Mouse (Mus musculus) NIH3T3 (cell line): ENCODE measurements around the gene Zfp110.
"Not testable (repeated sequence)": the region's sequence is repeated elsewhere in the genome, so short reads cannot be mapped to it uniquely, and the experiment has no call there.

Source experiments
- DNase-seq: peaks from one replicate; pipeline ENCODE4 v3.0.0-alpha.2; 2012; ENCODE audit warnings: low read depth

Zfp110 gene

DNA sequence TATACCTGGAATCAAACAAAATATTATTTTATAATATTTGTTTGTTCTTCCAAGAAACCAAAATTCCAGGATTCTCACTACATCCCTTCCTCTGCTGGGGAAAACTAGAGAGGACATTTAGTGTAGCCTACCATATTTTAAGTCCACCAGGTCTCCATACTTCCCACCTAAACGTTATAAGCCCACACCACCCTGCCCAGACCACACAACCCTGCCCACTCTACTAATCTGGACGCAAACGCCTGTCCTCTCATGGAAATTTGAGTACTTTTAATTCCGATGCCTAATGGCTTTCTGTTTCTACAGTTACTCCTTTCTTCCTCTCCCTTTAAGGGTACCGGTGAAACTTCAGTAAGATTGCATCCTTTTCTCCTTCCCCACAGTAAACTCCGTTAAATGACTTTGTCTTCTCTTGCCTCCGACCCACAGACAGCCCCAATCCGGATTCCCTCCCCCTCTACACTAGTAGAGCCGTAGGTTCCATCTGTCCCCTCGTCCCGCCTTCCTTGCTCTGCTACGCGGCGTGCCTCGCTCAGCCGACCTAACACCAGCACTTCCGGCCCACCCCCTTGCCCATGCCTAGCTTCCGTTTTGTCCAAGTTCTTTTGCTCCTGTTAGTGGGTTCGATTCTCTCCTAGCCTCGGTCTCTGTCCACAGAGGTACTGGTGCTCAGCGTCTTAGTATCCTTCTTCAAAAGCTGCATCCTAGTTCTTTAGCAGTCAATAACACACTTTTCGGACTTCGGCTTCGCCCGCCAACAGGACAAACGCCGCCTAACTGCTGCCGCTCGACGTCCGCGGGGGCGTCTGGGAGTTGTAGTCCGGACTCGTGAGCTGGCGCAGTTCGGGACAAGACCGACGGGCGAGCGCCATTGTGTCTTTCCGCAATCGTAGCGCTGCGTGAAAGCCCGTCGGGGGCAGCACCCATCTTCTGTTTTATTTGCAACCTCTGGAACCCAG, at the start of gene Zfp110:
TSS of gene Zfp110 (plus strand) at position 600 of the 959 bp plus-strand sequence.
- DNase-seq, result peak; percentile 94

DNA sequence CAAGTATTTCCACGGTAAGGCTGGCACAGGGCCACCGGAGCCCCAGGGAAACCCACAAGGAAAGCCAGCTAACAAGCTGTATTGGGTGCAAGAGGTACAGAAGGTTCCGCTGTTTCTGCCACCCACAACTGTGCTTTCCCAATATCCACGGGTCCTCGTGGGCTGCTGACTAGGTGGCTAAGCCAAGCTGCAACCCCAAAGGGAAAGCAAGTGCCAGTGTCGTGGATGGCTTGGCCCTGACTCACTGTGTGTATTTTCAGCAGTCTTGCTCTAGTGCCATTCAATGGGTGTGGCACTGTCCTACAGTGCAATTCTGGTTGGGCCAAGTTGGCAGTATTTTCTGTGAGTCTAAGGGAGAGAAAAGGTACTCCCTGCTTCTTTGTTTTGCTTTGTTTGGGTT, 47.2 kb upstream of the Zfp110 start:
- peak; percentile 7 for DNase-seq

DNA sequence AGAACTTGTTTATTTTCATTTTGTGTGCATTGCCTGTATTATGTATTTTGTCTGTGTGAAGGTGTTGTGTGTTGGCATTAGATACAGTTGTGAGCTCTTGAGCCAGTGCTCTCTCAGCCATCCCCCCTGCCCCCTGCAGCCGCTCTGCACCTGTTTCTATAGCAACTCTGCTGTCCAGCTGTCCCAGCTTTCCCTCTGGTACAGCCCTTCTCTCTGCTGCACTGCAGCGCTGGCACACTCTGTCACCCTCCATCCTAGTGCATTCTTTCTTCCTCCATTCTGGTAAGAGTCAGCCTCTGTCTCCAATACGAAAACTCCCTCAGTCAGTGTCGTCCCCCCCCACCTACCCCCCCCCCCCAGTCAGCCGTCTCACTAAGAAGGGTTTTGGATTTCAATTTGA, 46.5 kb upstream of the Zfp110 start:
- no peak for DNase-seq

DNA sequence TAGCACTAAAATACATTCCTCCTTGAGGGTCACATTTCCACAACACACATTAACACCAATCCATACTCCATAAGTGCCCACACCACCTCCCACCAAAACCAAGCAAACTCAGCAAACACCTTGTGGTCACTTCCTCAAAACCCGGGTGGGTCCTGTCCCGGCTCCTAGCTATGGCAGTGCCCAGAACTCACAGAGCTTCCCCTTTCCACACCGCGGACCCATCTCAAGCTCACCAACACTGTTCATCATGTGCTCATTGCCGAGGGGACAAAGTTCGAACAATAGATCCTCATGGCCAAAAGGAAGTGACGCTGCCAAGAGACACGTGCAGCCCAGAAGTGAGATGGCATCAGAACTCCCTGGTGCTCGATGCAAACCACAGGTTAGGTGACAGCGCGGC, 41.9 kb upstream of the Zfp110 start:
- DNase-seq, result not testable (repeated sequence)

DNA sequence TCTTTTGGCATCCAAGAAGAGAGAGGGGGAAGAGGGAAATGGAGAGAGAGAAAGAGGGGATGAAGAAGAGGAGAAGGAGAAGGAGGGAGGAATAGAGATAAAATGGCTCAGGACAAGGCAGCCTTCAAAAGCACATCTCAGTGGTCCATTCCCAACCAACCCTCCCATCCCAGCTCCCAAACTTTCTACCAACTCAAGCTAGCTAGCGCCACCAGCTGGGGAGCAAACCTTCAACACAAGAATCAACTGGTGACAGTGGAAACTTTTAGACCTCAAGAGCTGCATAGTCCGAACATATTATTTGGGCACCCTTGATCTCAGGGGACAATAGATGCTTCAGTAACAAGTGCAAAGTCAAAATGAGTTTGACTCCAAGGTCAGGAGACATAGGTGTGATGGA, 36.6 kb upstream of the Zfp110 start:
- no peak for DNase-seq

DNA sequence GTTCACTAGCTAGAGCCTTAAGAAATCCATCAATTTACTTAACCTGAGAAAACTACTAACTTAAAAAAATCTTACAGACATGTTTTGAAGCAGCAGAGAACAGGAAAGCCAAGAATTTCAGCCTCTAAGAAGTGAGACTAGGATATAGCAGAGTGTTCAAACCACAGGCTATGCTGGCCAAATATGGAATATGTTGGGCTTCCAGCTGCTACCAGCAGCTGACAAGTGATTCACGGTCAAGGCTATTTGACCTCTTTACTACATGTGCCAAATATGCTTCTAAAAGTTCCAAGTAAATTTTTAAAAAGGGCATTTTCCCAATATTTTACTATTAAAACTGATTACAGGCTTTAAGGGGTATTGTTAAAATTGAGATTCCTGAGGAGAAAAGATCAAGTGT, 35.0 kb upstream of the Zfp110 start:
- DNase-seq, result no peak

DNA sequence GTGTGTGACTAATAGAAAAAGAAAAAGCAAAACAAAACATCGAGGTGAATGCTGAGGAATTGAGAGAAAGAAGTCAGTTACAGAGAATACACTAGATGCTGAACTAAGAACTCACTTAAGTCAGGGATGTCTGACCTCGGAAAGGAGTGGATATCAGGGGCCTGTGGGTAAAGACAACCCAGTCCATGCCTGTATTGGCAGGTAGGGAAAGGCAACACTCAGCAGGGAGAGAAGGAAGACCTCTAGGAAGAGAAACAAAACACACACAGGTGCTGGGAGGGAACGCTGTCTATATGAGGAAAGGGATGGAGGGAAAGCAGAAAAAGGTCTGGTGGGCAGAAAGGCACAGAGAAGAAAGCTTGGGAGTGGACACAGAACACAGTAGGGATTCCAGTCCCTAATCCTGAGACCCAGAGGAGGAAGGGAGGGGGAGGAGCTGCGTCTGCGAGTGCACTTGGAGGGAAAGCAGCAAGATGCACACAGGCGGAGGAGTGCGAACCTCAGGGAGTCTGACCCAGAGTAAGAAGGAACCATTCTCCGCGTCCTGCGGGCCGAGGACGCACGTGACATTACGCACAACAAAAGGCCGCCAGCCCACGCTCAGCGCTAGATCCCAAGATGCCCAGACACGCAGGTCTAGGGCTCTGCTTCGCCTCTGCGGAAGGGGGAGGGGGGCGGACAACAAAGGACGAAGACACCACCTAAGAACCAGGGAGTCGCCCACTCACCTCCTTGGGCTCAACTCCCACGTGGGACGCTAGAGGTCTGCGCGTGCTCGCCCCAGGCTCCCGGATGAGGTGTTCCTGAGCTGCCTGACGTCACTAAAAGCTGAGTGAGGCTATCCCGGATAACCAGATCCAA, 31.5 kb upstream of the Zfp110 start, which contains the start of gene Zscan18:
TSS of gene Zscan18 (minus strand) at position 770 of the 861 bp plus-strand sequence.
- no peak for DNase-seq

DNA sequence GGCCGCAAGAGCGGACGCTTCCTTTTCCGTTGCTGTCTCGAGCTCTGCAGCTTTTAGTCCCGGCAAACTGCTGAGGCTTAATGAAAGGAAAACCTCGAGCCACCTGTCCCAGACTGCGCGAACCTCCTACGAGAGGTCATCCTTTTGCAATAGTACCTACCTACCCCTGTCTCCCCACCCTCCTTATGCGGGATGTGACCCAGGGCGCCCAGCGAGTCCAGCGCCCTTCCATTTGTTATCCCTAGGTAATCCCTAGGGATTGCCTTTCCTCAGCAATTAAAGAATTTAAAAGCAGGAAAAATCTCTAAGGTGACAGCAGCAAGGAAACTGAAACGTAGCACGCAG, 30.9 kb upstream of the Zfp110 start:
- no peak for DNase-seq

DNA sequence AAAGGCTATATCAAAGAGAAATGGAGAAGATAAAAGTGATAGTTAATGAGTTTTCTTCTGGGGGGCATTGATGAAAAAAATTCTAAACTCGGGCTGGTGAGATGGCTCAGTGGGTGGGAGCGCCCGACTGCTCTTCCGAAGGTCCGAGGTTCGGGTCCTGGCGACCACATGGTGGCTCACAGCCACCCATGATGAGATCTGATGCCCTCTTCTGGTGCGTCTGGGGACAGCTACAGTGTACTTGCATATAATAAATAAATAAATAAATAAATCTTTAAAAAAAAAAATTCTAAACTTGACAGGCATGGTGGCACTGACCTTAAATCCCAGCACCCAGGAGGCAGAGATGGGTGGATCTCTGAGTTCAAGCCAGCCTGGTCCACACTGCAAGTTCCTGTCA, 19.0 kb upstream of the Zfp110 start:
- DNase-seq, result no peak

DNA sequence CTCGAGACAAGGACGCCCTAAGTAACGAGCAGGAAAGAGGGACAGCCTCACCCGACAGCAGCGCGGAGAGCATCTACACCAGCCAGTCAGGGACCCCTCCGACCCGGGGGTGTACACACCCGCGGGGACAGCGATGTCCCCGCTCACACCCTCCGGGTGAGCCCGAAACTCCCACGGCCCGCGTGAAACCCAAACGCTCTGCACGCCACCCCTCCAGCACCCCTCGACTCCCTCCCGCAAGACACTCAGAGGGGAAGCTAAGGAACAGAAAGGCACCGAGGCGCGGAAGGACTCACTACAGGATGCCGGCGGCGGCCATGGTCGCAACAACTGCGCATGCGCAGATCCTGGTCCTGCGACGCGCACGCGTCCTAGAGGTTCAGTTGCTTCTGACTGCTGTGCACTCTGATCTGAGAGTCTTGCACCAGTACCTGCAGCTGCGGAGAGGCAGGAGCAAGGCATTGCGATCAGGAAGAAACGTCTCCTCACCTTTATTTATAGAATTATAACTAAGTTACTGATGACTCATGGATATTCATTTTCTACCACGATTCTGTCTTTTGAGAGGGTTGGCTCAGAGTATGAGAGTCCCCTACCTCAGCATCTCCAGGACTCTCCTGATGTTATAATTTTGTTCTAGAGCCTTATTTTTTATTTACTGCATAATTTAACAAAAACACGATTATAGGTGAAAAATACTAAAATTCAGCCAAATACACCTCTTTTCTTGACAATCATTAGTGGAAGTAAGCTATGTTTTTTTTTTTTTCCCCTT, 15.9 kb upstream of the Zfp110 start, which contains the start of gene Zfp329:
TSS of gene Zfp329 (minus strand) at position 338 of the 775 bp plus-strand sequence.
- peak; percentile 98 for DNase-seq

DNA sequence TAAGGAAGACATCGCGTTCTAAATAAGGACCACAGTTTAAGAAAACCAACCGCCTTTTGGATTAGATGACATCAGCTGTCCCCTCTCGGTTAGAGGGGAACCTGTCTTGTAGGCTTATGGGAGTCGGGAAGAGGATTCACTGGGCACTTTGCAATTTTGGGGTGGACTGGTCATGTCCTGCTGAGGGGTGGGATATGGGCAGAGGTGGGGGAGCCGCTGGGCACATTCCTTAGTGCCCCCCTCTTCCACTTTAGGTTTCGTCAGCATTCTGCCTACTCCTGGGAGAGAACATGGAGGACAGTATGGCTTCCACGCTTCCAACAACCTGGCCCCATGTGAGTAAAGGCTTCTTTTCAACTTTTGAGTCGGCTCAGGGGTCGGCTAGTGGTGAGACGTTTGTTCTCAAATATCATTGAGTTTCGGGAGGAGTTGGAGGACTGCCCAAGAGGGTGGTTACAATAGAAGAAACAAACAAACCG, 671 bp downstream of the Zfp110 start:
- DNase-seq, result peak; percentile 76

DNA sequence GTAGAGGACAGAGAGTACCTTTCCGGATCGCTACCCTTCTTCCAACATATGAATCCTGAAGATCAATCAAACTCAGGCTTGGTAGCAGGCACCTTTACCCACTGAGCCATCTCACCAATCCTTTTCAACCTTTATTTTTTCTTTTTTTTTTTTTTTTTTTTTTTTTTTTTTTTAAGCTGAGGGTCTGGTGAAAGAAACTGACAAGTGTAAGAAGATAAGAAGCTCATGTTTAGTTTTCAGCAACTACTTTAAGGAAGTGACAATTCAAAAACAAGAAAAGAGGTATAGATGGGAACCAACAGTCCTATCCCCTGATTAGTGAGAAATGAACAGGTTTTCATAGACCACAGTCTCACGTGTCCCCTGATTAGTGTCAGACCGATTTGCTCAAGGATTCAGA, 1.2 kb downstream of the Zfp110 start:
- DNase-seq, result no peak

DNA sequence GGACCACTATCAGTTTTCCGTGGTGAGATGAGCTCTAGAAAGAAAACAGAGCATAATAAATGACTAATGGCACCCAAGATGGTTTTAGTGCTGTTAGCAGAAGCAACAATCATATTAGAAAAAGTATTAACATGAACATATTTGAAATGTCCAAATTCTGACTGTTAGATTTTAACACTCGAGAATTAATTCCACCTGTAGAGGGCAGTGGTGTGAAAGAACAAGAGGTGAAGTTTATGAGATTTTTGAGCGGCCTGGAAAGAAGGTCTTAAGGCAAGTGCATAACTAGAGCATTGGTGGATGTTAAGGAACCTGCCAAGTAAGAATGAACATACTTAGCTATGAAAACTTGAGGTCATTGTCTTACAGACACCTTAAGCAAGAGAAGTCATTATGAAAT, 39.7 kb downstream of the Zfp110 start:
- DNase-seq, result peak; percentile 73

DNA sequence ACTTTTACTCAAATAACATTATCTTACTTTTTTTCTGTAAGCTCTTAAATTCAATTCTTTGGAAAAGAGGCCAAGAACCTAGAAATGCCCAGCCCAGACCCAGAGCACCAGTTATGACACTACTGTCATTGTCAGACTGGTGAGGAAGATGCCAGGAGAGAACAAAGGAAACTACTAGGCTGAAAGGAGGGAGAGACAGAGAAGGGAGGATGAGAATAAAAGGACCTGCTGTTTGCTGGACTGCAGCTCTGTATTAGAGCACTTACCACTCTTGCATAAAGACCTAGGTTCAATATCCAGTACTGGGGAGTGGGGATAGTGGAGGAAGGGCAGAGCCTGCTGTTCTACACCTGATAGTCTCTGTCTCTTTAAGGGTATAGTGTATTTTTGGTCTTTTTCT, 45.5 kb downstream of the Zfp110 start:
- no peak for DNase-seq

DNA sequence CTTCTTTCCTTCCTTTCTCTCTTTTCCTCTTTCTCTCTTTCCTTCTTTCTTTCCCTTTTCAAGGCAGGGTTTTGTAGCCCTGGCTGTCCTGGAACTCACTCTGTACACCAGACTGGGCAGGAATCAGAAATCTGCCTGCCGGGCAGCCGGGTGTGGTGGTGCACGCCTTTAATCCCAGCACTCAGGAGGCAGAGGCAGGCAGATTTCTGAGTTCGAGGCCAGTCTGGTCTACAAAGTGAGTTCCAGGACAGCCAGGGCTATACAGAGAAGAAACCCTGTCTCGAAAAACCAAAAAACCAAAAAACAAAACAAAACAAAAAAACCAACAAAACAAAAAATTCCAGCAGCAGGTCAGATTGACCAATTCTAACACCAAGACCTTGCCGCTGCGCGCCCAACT, 45.9 kb downstream of the Zfp110 start:
- DNase-seq, result not testable (repeated sequence)

DNA sequence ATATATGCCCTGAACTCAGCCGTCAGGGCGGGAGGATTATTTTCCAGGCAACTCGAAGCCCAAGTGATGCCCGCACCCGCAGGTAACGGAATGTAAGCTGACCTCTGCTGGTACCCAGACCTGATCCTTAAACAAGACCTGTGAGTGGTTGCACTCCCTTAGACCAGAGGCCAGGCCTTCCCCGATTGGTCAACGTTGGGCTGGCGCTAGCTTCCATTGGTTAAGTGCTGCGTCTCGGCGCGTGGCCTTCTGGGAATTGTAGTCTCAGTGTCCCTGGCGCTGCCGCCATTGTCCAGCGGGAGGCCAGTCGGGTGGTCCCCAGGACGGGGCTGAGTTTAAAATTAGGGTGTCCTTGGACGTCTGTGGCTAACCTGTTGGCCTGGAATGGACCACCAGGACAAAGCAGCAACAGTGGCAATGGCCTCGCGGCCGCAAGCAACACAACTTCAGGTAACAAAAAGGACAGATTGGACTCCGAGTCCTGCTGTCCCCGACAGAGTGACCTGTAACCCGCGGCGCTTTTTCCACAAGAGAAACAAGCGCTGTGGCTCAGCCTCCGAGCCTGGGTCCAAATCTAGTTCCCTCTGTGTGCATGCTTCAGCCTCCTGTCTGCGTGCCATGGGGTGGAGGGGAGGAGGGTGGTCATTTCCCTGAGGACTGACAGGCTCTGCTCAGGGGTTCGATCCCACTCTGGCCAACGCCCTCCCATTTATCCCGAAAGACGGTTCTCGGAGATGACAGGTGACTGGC, 46.5 kb downstream of the Zfp110 start, which contains the start of gene Zfp128:
TSS of gene Zfp128 (plus strand) at position 267 of the 750 bp plus-strand sequence.
- DNase-seq, result peak; percentile 96

DNA sequence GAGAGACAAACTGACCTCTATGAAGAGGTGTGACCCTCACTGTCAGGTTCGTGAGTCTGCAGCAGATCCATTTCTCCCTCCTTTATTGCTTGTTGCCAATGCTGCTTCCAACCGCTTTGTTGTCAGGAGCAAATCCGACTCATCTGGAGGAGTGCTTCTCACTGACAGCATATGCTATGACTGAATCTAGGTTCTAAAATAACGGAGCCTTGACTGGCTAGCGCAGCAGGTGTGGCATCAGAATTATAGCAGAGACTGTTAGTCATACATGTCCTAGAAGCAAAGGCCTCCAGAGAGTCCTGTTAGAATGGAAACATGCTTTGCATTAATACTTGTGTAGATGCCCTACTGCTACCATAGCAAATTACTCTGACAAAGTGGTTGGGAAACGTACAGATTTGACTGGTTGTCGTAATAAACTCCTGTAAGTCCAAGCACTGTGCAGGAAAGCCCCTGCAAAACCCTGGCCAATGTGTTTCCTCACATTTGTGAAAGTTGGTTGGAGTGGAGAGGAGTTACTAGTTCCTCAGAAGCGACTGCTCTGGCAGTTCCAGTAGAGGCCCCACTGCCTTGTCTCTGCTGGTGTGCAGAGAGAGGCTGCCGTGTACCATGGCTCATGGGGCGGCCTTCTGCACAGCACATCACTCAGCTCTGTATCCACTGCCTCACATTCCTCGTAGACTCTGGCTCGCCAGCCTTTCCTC, 52.2 kb downstream of the Zfp110 start:
- DNase-seq, result no peak

DNA sequence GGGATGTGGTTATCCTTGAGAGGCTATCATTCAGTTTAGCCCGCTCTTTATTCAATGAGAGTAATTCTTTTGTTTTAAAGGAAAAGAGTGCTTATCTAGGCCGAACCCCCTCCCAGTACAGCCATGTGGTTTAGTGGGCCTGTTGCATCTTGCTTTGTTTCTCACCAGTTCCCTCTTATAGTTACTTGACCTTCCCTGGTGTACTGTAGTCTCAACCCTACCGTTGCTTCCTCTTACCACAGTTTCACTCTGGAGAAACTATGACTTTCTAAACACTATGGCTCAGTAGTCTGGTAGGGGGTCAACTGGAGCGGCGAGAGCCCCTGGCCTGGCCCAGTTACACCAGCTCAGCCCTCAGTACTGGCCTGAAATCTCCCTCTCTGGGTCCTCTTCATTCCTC, 53.0 kb downstream of the Zfp110 start:
- no peak for DNase-seq

DNA sequence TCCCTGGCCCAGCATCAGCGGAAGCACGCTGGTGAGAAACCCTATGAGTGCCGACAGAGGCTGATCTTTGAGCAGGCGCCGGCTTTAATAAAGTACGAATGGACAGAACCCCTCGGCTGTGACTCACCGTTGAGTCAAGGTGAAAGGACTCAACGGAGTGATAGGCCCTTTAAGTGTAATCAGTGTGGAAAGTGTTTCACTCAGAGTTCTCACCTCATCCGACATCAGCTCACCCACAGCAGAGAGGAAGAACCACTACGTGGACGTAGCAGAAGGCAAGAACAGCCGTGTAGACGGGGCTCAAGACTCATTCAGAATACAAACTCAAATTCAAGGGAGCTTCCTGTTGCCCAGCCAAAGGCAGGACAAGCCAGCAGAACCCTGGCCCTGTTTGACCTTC, 56.4 kb downstream of the Zfp110 start:
- DNase-seq, result no peak

DNA sequence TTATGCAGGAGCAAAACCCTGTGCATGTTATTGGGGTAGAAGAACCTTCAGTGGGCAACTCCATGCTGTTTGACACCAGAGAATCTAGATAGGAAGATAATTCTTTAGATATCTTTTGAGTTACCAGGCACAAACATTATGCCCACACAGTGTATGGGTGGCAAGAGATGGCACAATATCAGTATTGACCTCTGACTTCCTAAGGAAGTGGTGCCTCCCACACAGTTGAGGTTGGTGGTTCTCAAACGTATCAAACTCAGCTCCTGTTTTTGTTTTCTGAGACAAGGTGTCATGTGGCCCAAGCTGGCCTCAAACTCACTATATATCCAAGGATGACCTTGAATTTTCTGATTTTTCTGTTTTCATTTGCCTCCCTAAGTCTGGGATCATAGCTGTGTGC, 56.8 kb downstream of the Zfp110 start:
- DNase-seq, result no peak
